Mouse (Mus musculus): ENCODE measurements around the gene Cc2d1a. TPM values are rescaled to one million over a fixed set of nuclear protein-coding genes. Genes with fewer than 3 reads are reported as not detected.

Gene Cc2d1a
- polyA plus RNA-seq, 1 experiment from 2014 or later, result 21.0 TPM

GRCm38 (mm10) chr8:84125656-84126055 lies 22.1 kb downstream of the Cc2d1a start, which contains the start of gene Podnl1:
Gene Podnl1, plus strand, starts transcription at chr8:84125989.
- WGBS, result 72% methylated on average over 9 of the region's 9 CpGs
- no peak within 1 kb of the TSS for H3K4me3 ChIP-seq
- no peaks in the 10 kb centered on the region for H3K9me3 ChIP-seq
- peak within 1 kb of the TSS; percentile 51; the same call in 1 of the 2 replicates for H3K27ac ChIP-seq (replicated peaks)
- DNase-seq (ENCODE audit: low spot score), result no peak
- peaks cover 8% of the 10 kb centered on the region for H3K27me3 ChIP-seq (replicated peaks; ENCODE audit: low read depth, poor library complexity, severe bottlenecking)
- peaks cover 28% of the 10 kb centered on the region for H3K4me1 ChIP-seq
- H3K36me3 ChIP-seq (replicated peaks), result 0 out of 2 replicates have a peak, but pooled peaks cover 1% of the 10 kb centered on the region

DNA sequence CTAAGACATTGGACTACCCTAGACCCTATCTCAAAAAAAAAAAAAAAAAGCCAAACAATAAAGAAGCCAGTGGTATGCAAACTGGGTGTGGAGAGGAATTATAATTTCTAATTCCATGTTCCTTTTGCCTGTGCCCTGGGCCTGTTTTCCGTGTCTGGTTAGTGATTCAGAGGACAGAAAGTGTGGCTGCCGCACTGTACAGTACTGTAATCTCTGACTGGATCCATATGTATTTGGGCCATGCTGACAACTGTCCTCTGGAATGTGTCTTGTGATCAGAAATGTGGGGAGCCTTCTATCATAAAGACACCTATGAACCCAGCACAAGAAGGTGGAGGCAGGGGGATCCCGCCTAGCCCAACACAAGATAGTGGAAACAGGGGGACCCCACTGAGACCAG lies 25.6 kb downstream of the Cc2d1a start:
- no peak overlapping the region for H3K4me3 ChIP-seq
- H3K4me1 ChIP-seq, result peaks cover 15% of the 10 kb centered on the region
- 0 out of 2 replicates have a peak, but pooled peaks cover 3% of the 10 kb centered on the region for H3K9me3 ChIP-seq
- no peak for DNase-seq (ENCODE audit: low spot score)
- H3K27ac ChIP-seq (replicated peaks), result no peak overlapping the region
- 87% methylated on average over 3 of the region's 3 CpGs for WGBS
- H3K27me3 ChIP-seq (replicated peaks; ENCODE audit: low read depth, poor library complexity, severe bottlenecking), result no peaks in the 10 kb centered on the region
- H3K36me3 ChIP-seq (replicated peaks), result no peaks in the 10 kb centered on the region

GRCm38 (mm10) chr8:84115646-84116045 lies 32.1 kb downstream of the Cc2d1a start:
- Histone ChIP-seq H3K4me3 (no peak overlapping the region), H3K4me1 (no peaks in the 10 kb centered on the region), H3K36me3 (replicated peaks) (no peaks in the 10 kb centered on the region), H3K27me3 (replicated peaks; ENCODE audit: low read depth, poor library complexity, severe bottlenecking) (no peaks in the 10 kb centered on the region), H3K9me3 (0 out of 2 replicates have a peak, but pooled peaks cover 3% of the 10 kb centered on the region), H3K27ac (replicated peaks) (no peak overlapping the region)
- 91% methylated on average over 6 of the region's 6 CpGs for WGBS
- DNase-seq (ENCODE audit: low spot score), result no peak

GRCm38 (mm10) chr8:84106216-84107040 lies 41.3 kb downstream of the Cc2d1a start:
- Histone ChIP-seq H3K4me3 (no peak overlapping the region), H3K27me3 (replicated peaks; ENCODE audit: low read depth, poor library complexity, severe bottlenecking) (no peaks in the 10 kb centered on the region), H3K36me3 (replicated peaks) (peaks cover 16% of the 10 kb centered on the region), H3K9me3 (no peaks in the 10 kb centered on the region), H3K4me1 (peaks cover 38% of the 10 kb centered on the region), H3K27ac (replicated peaks) (no peak overlapping the region)
- no peak for DNase-seq (ENCODE audit: low spot score)
- 89% methylated on average over 6 of the region's 6 CpGs for WGBS

GRCm38 (mm10) chr8:84105676-84106075 lies 42.1 kb downstream of the Cc2d1a start:
- Histone ChIP-seq H3K27me3 (replicated peaks; ENCODE audit: low read depth, poor library complexity, severe bottlenecking) (no peaks in the 10 kb centered on the region), H3K4me3 (peak overlapping the region; percentile 86; the same call in 1 of the 2 replicates), H3K9me3 (no peaks in the 10 kb centered on the region), H3K36me3 (replicated peaks) (peaks cover 24% of the 10 kb centered on the region), H3K27ac (replicated peaks) (peak overlapping the region; percentile 100; the same call in 1 of the 2 replicates), H3K4me1 (peaks cover 38% of the 10 kb centered on the region)
- no peak for DNase-seq (ENCODE audit: low spot score)
- 88% methylated on average over 2 of the region's 2 CpGs for WGBS

DNA sequence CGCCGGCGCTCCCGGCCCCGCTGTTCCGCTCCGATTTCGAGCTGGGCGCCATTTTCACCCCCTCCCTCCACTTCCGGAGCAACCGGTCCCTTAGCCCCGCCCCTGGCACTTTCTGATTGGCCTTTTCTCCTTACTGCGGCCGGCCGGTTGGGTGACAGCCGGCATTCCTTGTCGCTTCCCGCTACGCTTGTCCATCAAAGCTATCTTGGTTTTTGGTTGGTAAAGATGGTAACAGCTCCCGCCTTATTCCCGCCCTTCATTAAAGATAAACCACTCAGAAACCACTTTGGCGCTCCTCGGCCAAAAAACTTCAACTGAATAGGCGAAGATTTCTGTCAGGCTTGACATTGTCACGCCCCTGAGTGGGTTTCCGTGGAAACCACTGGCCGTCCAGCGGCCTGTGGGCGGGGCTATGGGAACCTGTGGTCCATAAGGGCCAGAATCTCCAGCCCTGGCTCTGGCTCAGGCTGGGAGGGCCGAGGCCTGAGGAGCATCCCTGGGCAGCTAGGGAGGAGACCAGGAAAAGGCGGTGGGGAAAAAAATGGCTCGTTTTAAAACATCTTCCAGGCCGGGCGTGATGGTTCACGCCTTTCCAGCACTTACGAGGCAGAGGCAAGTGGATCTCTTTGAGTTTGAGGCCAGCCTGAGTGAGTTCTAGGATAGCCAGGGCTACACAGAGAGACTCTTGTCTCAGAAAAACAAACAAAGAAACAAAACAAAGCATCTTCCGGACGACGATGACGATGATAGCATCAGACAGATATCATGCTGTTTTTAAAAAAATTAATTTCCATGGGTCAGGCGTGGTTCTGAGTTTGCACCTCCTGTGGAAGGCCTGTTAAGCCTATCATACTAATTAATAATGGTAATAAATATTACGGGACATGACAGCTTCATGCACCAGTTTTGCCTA lies 42.8 kb downstream of the Cc2d1a start, which contains the start of gene Dcaf15:
TSS of gene Dcaf15 (minus strand) at position 72 of the 913 bp plus-strand sequence.
- peaks cover 38% of the 10 kb centered on the region for H3K4me1 ChIP-seq
- 7% methylated on average over 42 of the region's 42 CpGs for WGBS
- peak; percentile 98 for DNase-seq (ENCODE audit: low spot score)

DNA sequence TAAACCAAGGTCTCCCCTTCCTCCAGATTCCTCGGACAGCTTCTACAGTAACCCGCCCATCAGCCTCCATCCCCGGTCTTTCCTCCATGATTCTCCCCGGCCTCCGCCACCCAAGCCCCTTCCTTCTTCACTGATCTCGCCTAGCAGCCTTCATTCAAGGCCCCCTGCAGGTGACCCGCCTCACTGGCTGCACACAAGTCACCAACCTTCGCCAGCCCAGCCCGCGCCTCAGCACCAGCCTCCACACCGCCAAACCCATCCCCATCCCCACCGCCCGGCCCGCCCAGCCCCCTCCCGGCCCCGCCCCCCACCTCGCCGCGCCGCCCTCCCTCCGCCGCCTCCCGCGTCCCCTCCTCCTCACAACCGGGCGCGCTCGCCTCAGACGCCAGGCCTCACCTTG lies 43.5 kb downstream of the Cc2d1a start:
- Histone ChIP-seq H3K4me3 (peak overlapping the region; percentile 86), H3K27ac (replicated peaks) (peak overlapping the region; percentile 100), H3K4me1 (peaks cover 38% of the 10 kb centered on the region), H3K27me3 (replicated peaks; ENCODE audit: low read depth, poor library complexity, severe bottlenecking) (no peaks in the 10 kb centered on the region), H3K9me3 (no peaks in the 10 kb centered on the region), H3K36me3 (replicated peaks) (peaks cover 38% of the 10 kb centered on the region)
- peak; percentile 92 for DNase-seq (ENCODE audit: low spot score)
- 1% methylated on average over 28 of the region's 29 CpGs for WGBS

More for the DNA sequence above, 42.8 kb downstream of the Cc2d1a start, which contains the start of gene Dcaf15:
- Histone ChIP-seq H3K4me3 (peak within 1 kb of the TSS; percentile 86), H3K36me3 (replicated peaks) (peaks cover 31% of the 10 kb centered on the region), H3K27me3 (replicated peaks; ENCODE audit: low read depth, poor library complexity, severe bottlenecking) (no peaks in the 10 kb centered on the region), H3K27ac (replicated peaks) (peak within 1 kb of the TSS; percentile 100), H3K9me3 (no peaks in the 10 kb centered on the region)

GRCm38 (mm10) chr8:84103601-84104000 lies 44.1 kb downstream of the Cc2d1a start:
- peak overlapping the region; percentile 100 for H3K27ac ChIP-seq (replicated peaks)
- peaks cover 44% of the 10 kb centered on the region for H3K36me3 ChIP-seq (replicated peaks)
- peaks cover 38% of the 10 kb centered on the region for H3K4me1 ChIP-seq
- 70% methylated on average over 3 of the region's 3 CpGs for WGBS
- no peak for DNase-seq (ENCODE audit: low spot score)
- H3K4me3 ChIP-seq, result peak overlapping the region; percentile 86
- no peaks in the 10 kb centered on the region for H3K27me3 ChIP-seq (replicated peaks; ENCODE audit: low read depth, poor library complexity, severe bottlenecking)
- no peaks in the 10 kb centered on the region for H3K9me3 ChIP-seq

- Histone ChIP-seq H3K27ac (replicated peaks) (no peak overlapping the region), H3K9me3 (no peaks in the 10 kb centered on the region), H3K36me3 (replicated peaks) (peaks cover 64% of the 10 kb centered on the region), H3K4me3 (no peak overlapping the region), H3K4me1 (peaks cover 38% of the 10 kb centered on the region), H3K27me3 (replicated peaks; ENCODE audit: low read depth, poor library complexity, severe bottlenecking) (no peaks in the 10 kb centered on the region)
- whole genome bisulfite sequencing, result 94% methylated on average over 25 of the region's 25 CpGs
- DNase-seq (ENCODE audit: low spot score), result no peak
Measured at GRCm38 (mm10) chr8:84101476-84102270, 46.1 kb downstream of the Cc2d1a start.

DNA sequence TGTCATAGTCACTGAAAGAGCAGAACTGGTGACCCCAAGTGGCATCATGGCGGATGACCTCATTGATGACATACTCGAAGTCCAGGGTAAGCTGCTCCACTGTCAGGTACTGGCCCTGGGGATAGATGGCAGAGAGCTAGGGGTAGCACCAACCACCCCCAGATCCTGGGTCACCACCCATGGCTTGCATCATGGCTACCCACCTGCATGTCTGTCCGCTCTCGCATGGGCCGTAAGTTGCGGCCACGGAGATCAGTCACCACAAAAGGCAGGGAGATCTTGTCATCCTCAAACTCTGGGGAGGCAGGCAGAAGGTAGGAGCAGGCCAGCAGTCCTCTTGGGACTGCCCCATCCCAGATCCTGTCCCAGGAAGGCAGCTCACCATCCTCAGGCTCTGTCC lies 49.4 kb downstream of the Cc2d1a start:
- no peak for DNase-seq (ENCODE audit: low spot score)
- no peaks in the 10 kb centered on the region for H3K27me3 ChIP-seq (replicated peaks; ENCODE audit: low read depth, poor library complexity, severe bottlenecking)
- H3K9me3 ChIP-seq, result no peaks in the 10 kb centered on the region
- H3K4me1 ChIP-seq, result peaks cover 18% of the 10 kb centered on the region
- no peak overlapping the region for H3K27ac ChIP-seq (replicated peaks)
- no peak overlapping the region for H3K4me3 ChIP-seq
- H3K36me3 ChIP-seq (replicated peaks), result peaks cover 97% of the 10 kb centered on the region
- WGBS, result 92% methylated on average over 7 of the region's 7 CpGs

GRCm38 (mm10) chr8:84096061-84096460 lies 51.7 kb downstream of the Cc2d1a start:
- H3K4me1 ChIP-seq, result no peaks in the 10 kb centered on the region
- H3K27me3 ChIP-seq (replicated peaks; ENCODE audit: low read depth, poor library complexity, severe bottlenecking), result no peaks in the 10 kb centered on the region
- H3K4me3 ChIP-seq, result no peak overlapping the region
- no peak for DNase-seq (ENCODE audit: low spot score)
- no peak overlapping the region for H3K27ac ChIP-seq (replicated peaks)
- H3K36me3 ChIP-seq (replicated peaks), result peaks cover 100% of the 10 kb centered on the region
- H3K9me3 ChIP-seq, result no peaks in the 10 kb centered on the region
- 72% methylated on average over 8 of the region's 8 CpGs for WGBS

DNA sequence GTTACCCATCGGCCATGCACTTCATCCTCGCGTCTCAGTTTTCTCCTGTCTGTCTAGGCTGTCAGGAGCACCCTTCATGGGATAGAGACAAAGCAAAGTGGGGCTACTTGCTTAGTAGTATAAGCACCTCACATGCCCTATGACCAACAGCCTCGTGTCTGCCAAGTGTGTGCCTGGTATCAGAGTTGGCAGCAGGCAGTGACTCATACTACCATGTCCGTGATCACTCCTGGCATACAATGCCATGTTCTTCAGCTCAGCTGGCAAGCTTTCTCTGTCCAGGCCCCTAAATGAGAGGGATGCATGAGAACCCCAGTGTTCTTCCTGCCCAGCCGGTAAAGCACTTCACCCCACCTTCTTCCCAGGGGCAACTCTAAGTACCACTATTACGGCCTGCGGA lies 57.2 kb downstream of the Cc2d1a start:
- Histone ChIP-seq H3K4me3 (no peak overlapping the region), H3K9me3 (no peaks in the 10 kb centered on the region), H3K27me3 (replicated peaks; ENCODE audit: low read depth, poor library complexity, severe bottlenecking) (no peaks in the 10 kb centered on the region), H3K36me3 (replicated peaks) (peaks cover 99% of the 10 kb centered on the region), H3K4me1 (no peaks in the 10 kb centered on the region), H3K27ac (replicated peaks) (no peak overlapping the region)
- WGBS, result 93% methylated on average over 8 of the region's 8 CpGs
- no peak for DNase-seq (ENCODE audit: low spot score)
